Mouse (Mus musculus) myocyte (in vitro differentiated cells): ENCODE data around the gene Ano5. TPM values are rescaled to one million over a fixed set of nuclear protein-coding genes. Genes with fewer than 3 reads are reported as not detected.

Source experiments
- H3K27me3 ChIP-seq: one replicate; pipeline ENCODE4 v1.6.1; 2011; ENCODE audit not compliant: control insufficient read depth, insufficient read depth, insufficient read length
- H3K36me3 ChIP-seq: one replicate; pipeline ENCODE4 v1.6.1; 2011; ENCODE audit not compliant: control insufficient read depth, insufficient read depth
- H3K4me2 ChIP-seq: one replicate; pipeline ENCODE4 v1.6.1; 2011; ENCODE audit warnings: low read depth, control low read depth
- H3K4me3 ChIP-seq: one replicate; pipeline ENCODE4 v1.5.1; 2011; ENCODE audit warnings: mild to moderate bottlenecking, control low read depth, moderate library complexity
- H3K79me2 ChIP-seq: one replicate; pipeline ENCODE4 v1.6.1; 2011; ENCODE audit not compliant: control insufficient read depth, insufficient read depth
- H3ac ChIP-seq: one replicate; pipeline ENCODE4 v1.6.1; 2011; ENCODE audit not compliant: control insufficient read depth, insufficient read length
- CEBPB ChIP-seq: IDR thresholded peaks from 2 replicates; pipeline ENCODE4 v1.6.1; 2011; ENCODE audit warnings: mild to moderate bottlenecking, moderate library complexity; ENCODE audit not compliant: poor library complexity, insufficient read depth, severe bottlenecking
- E2F4 ChIP-seq: IDR thresholded peaks from one replicate; pipeline ENCODE4 v1.6.1; 2011; ENCODE audit warnings: mild to moderate bottlenecking, control low read depth, moderate library complexity; ENCODE audit not compliant: insufficient read depth
- MAX ChIP-seq: IDR thresholded peaks from one replicate; pipeline ENCODE4 v1.6.1; 2011; ENCODE audit warnings: low read depth, mild to moderate bottlenecking, control low read depth
- MYOD1 ChIP-seq, 3 experiments: IDR thresholded peaks; one replicate each; pipeline ENCODE4 v1.6.1; 2011; ENCODE audit warnings: control low read depth in 2 of 3, low read depth in 2 of 3, mild to moderate bottlenecking in 2 of 3, moderate library complexity in 1 of 3; ENCODE audit not compliant: insufficient read length in 2 of 3, control insufficient read depth in 1 of 3
- MYOG ChIP-seq, 3 experiments: IDR thresholded peaks; one replicate each; pipeline ENCODE4 v1.6.1; 2011; ENCODE audit warnings: control low read depth in 2 of 3, low read depth in 2 of 3, mild to moderate bottlenecking in 2 of 3; ENCODE audit not compliant: insufficient read length in 2 of 3, control insufficient read depth in 1 of 3, insufficient read depth in 1 of 3
- POLR2A ChIP-seq: IDR thresholded peaks from one replicate; pipeline ENCODE4 v1.6.1; 2011; ENCODE audit warnings: low read depth, mild to moderate bottlenecking, control low read depth, moderate library complexity; ENCODE audit not compliant: insufficient read length
- POLR2AphosphoS2 ChIP-seq: IDR thresholded peaks from one replicate; pipeline ENCODE4 v1.6.1; 2011; ENCODE audit warnings: low read depth, control low read depth; ENCODE audit not compliant: insufficient read length
- REST ChIP-seq: IDR thresholded peaks from one replicate; pipeline ENCODE4 v1.6.1; 2011; ENCODE audit warnings: mild to moderate bottlenecking, control low read depth, moderate library complexity; ENCODE audit not compliant: insufficient read depth, insufficient read length
- SRF ChIP-seq: IDR thresholded peaks from one replicate; pipeline ENCODE4 v1.6.1; 2011; ENCODE audit warnings: low read depth; ENCODE audit not compliant: control insufficient read depth, insufficient read length
- TCF12 ChIP-seq: IDR thresholded peaks from one replicate; pipeline ENCODE4 v1.6.1; 2011; ENCODE audit warnings: mild to moderate bottlenecking, control low read depth; ENCODE audit not compliant: poor library complexity, insufficient read depth, severe bottlenecking
- TCF3 ChIP-seq: IDR thresholded peaks from one replicate; pipeline ENCODE4 v1.6.1; 2011; ENCODE audit warnings: low read depth, control low read depth; ENCODE audit not compliant: insufficient read length
- USF1 ChIP-seq: IDR thresholded peaks from one replicate; pipeline ENCODE4 v1.6.1; 2011; ENCODE audit warnings: low read depth, mild to moderate bottlenecking, control low read depth, moderate library complexity
- polyA plus RNA-seq: library from polyadenylated mRNA; unstranded; fragments of >200 nt; fragmentation: generic; extraction: Trizol; gene quantifications from one replicate; pipeline ENCODE4 v1.2.1, GENCODE M21; 2012; ENCODE audit warnings: missing spikeins

The Ano5 gene
- polyA plus RNA-seq, 1 experiment, result 3.1 TPM

GRCm38 (mm10) chr7:51539344-51539743, 28.5 kb downstream of the Ano5 start:
- TF ChIP-seq POLR2AphosphoS2 (no peak), REST (no peak), POLR2A (no peak), E2F4 (no peak)
- no peaks in the 10 kb centered on the region for H3K27me3 ChIP-seq
- no peaks in the 10 kb centered on the region for H3K36me3 ChIP-seq
- H3ac ChIP-seq, result no peak overlapping the region
- H3K79me2 ChIP-seq, result no peaks in the 10 kb centered on the region
- H3K4me3 ChIP-seq, result no peak overlapping the region
- peak overlapping the region; percentile 14 for H3K4me2 ChIP-seq

- Histone ChIP-seq H3K4me2 (no peak overlapping the region), H3K27me3 (no peaks in the 10 kb centered on the region), H3K79me2 (no peaks in the 10 kb centered on the region), H3ac (no peak overlapping the region), H3K36me3 (no peaks in the 10 kb centered on the region), H3K4me3 (no peak overlapping the region)
- TF ChIP-seq SRF (no peak), POLR2A (no peak), E2F4 (no peak), CEBPB (no peak), USF1 (no peak), TCF3 (no peak), MYOG (IDR thresholded peaks at IDR 0.05; ENCODE audit: control insufficient read depth in 1 of 3, insufficient read depth in 1 of 3, insufficient read length in 2 of 3, low read depth in 2 of 3) (no peak), MAX (no peak), POLR2AphosphoS2 (no peak), TCF12 (no peak), MYOD1 (IDR thresholded peaks at IDR 0.05; ENCODE audit: control insufficient read depth in 1 of 3, insufficient read length in 2 of 3, low read depth in 2 of 3) (no peak), REST (no peak)
These were observed 29.9 kb downstream of the Ano5 start for GRCm38 (mm10) chr7:51540736-51541135.

- no peaks in the 10 kb centered on the region for H3K79me2 ChIP-seq
- no peaks in the 10 kb centered on the region for H3K27me3 ChIP-seq
- TF ChIP-seq POLR2A, result no peak
- no peak for TF ChIP-seq E2F4
- no peak for TF ChIP-seq USF1
- TF ChIP-seq POLR2AphosphoS2, result no peak
- no peak for TF ChIP-seq MAX
- TF ChIP-seq TCF3, result no peak
- no peak overlapping the region for H3K4me2 ChIP-seq
- H3ac ChIP-seq, result no peak overlapping the region
- H3K36me3 ChIP-seq, result no peaks in the 10 kb centered on the region
- H3K4me3 ChIP-seq, result no peak overlapping the region
These were observed 89.2 kb downstream of the Ano5 start for GRCm38 (mm10) chr7:51600021-51600420.

DNA sequence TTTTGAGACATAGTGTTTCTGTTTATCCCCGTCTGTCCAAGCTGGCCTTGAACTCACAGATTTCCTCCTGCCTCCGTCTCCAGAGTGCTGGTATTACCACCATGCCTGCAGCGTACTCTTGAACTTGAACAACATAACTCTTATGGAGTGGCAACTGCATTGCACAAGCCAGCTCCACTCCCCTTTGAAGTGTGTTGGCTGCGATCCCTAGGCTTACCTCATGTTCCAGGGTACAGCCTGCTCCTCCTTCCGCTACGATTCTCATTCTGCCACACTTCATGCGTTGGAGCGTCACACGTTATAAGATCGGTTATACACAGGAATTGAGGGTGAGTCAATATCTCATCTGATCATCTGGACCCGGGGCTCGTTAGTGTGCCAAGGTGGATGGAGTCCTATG, 92.9 kb downstream of the Ano5 start:
- Histone ChIP-seq H3K4me3 (no peak overlapping the region), H3K36me3 (no peaks in the 10 kb centered on the region), H3K4me2 (no peak overlapping the region), H3K27me3 (no peaks in the 10 kb centered on the region), H3K79me2 (no peaks in the 10 kb centered on the region), H3ac (no peak overlapping the region)
- TF ChIP-seq POLR2AphosphoS2, result no peak
- TF ChIP-seq SRF, result no peak
- no peak for TF ChIP-seq USF1
- no peak for TF ChIP-seq POLR2A
- TF ChIP-seq MYOD1 (IDR thresholded peaks at IDR 0.05; ENCODE audit: control insufficient read depth in 1 of 3, insufficient read length in 2 of 3, low read depth in 2 of 3), result no peak
- no peak for TF ChIP-seq REST
- TF ChIP-seq TCF12, result no peak
- no peak for TF ChIP-seq E2F4
- no peak for TF ChIP-seq CEBPB
- no peak for TF ChIP-seq MYOG (IDR thresholded peaks at IDR 0.05; ENCODE audit: control insufficient read depth in 1 of 3, insufficient read depth in 1 of 3, insufficient read length in 2 of 3, low read depth in 2 of 3)
- TF ChIP-seq TCF3, result no peak
- no peak for TF ChIP-seq MAX

DNA sequence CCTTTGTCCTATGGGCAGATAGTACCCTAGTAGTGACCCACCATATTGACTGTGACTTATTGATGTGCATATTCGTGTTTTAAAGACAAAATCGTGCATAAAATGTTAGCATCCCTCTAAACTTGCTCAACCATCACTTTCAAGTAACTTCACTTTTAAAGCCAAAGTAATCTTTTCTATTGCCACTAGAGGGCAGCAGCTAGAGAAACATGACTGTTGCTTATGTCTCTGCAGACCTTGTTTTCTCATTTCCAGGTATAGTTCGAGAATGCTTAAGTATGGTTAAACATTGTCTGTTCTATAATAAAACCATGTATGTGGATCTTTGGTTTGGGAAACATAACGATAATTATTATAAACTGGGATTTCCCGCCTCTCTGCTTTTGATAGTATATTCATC, 103.6 kb downstream of the Ano5 start:
- Histone ChIP-seq H3K27me3 (no peaks in the 10 kb centered on the region), H3K79me2 (no peaks in the 10 kb centered on the region), H3K4me3 (no peak overlapping the region), H3K36me3 (no peaks in the 10 kb centered on the region), H3K4me2 (no peak overlapping the region), H3ac (no peak overlapping the region)
- no peak for TF ChIP-seq MYOG (IDR thresholded peaks at IDR 0.05; ENCODE audit: control insufficient read depth in 1 of 3, insufficient read depth in 1 of 3, insufficient read length in 2 of 3, low read depth in 2 of 3)
- TF ChIP-seq USF1, result no peak
- no peak for TF ChIP-seq TCF12
- no peak for TF ChIP-seq MYOD1 (IDR thresholded peaks at IDR 0.05; ENCODE audit: control insufficient read depth in 1 of 3, insufficient read length in 2 of 3, low read depth in 2 of 3)
- TF ChIP-seq MAX, result no peak
- TF ChIP-seq SRF, result no peak
- TF ChIP-seq POLR2AphosphoS2, result no peak
- no peak for TF ChIP-seq POLR2A
- TF ChIP-seq CEBPB, result no peak
- TF ChIP-seq REST, result no peak
- no peak for TF ChIP-seq E2F4
- no peak for TF ChIP-seq TCF3
